Mouse (Mus musculus) ES-CJ7 (cell line): ENCODE measurements at regions not wholly inside any gene's neighbourhood (a gene's known extent, or its start where the extent isn't known, plus 50 kb on each side); places are given as distances from the start of the nearest gene placed in this dataset.

Experiments used
- DNase-seq: peaks from one replicate; pipeline ENCODE4 v3.0.0; 2011; ENCODE audit warnings: low read depth, low spot score

DNA sequence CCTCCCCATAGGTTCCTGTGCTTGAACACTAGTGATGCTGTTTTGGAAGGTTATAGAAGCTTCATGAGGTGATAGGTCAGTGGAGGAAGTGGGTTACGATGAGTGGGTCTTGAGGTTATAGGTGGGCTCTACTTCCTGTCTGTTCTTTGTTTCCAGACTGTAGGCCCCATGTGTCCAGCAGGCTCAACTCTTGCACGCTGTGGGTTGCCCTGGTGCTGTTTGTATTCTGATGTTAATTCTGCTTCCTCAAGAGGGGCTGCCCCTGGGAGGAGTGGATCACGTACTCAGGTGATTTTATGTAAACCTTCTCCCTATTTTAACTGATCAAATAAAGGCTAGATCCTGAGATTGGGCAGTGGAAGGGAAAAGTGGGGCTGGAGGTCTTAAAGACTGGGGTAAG lies 60.4 kb upstream of the Rap1gds1 start:
- DNase-seq: no peak

DNA sequence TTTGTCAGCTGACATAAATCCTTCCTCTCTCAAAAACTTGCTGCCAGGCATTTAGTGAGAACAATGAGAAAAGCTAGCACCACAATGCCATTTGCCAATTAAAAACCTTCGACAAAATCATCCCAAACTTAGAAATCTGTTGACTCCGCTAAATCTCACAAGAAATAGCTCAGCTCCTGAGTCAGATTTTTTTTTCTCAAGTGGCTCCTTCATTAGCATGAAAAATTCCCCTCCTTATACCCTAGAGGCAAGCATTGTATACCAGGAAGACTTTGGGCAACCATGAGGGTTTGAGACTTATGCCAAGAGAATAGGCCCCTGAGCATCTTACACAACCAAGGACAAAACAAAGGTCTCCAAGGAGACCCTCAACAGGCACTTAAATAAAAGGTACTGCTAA lies 61.0 kb upstream of the Rap1gds1 start:
- no peak for DNase-seq

DNA sequence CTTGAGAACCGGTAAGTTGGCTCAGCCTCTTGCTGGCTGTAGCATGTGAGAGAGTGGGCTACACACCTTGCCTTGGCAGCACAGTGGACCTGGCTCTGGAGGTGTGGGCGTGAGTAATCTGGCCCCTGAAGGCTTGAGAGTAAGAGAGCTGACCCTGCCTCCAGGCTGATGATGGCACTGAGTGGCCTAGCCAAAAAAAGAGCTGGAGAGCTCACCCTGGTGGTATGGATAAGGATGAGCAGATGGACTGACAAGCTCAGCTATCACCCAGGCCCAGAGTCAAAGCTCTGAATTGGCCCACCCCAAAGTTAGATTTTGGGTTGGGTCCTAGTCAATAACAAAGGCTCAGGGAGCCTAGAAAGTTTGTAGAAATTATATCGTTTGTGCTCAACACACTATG lies 52.8 kb upstream of the Stpg2 start:
- DNase-seq: peak; percentile 11

DNA sequence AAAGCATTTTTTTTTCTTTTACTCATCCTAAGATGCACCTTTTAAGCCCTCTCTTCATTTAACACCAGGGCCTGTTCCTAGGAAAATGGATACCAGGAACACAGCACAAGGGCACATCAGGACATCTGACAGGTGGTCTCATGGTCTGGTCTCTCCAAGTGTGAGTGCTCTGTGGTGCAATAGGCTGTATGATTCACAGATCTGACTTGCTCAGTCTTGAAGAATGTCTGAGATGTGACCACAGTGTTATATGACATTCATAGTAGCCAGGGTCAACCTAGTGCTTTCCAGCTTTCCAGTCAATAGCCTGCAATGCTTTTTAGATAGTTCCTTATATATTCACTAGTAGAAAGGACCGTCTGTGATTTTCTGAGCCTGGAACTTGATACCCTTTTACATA lies 51.2 kb upstream of the Stpg2 start:
- DNase-seq: no peak
